Mouse (Mus musculus) CH12.LX (cell line): ENCODE data around the gene Pias1. TPM values are rescaled to one million over a fixed set of nuclear protein-coding genes. Genes with fewer than 3 reads are reported as not detected.

Source experiments
- DNase-seq: peaks from one replicate; pipeline ENCODE4 v3.0.0-alpha.2; 2013; ENCODE audit errors: extremely low read depth
- H3K27ac ChIP-seq: 2 replicates; pipeline ENCODE4 v1.5.1; 2012; ENCODE audit warnings: low read depth, mild to moderate bottlenecking, control low read depth, moderate library complexity; ENCODE audit not compliant: insufficient read depth
- H3K27me3 ChIP-seq: replicated peaks from 2 replicates; pipeline ENCODE3; 2012; ENCODE audit warnings: inconsistent platforms
- H3K36me3 ChIP-seq, 2 experiments: replicated peaks in 1 of 2; 2 replicates each; pipeline versions ENCODE3 to v1.6.1; 2012; ENCODE audit warnings: inconsistent platforms in 1 of 2, low read length in 1 of 2, mild to moderate bottlenecking in 1 of 2, mixed read lengths in 1 of 2, moderate library complexity in 1 of 2; ENCODE audit not compliant: control insufficient read depth in 1 of 2, insufficient read depth in 1 of 2
- H3K4me1 ChIP-seq, 2 experiments: 2 replicates each; pipeline ENCODE4 v1.6.1; 2012; ENCODE audit warnings: inconsistent platforms in 1 of 2, moderate library complexity in 1 of 2; ENCODE audit not compliant: insufficient read depth in 2 of 2, control insufficient read depth in 1 of 2
- H3K4me2 ChIP-seq: 2 replicates; pipeline ENCODE4 v1.6.1; 2012; ENCODE audit warnings: low read depth, mild to moderate bottlenecking, control low read depth; ENCODE audit not compliant: poor library complexity, insufficient read depth, severe bottlenecking
- H3K4me3 ChIP-seq, 3 experiments: fragments of 150-350 bp in 1 of 3; sonication (generic) in 1 of 3; replicated peaks in 1 of 3; 2 replicates each; pipeline versions ENCODE3 to v1.5.1; 2011 to 2012; ENCODE audit warnings: low read depth in 2 of 3, low read length in 2 of 3, mild to moderate bottlenecking in 2 of 3, moderate library complexity in 2 of 3, control low read depth in 1 of 3, improper control_type of control experiment in 1 of 3, inconsistent platforms in 1 of 3, mixed read lengths in 1 of 3; ENCODE audit not compliant: poor library complexity in 1 of 3
- H3K79me2 ChIP-seq: replicated peaks from 2 replicates; pipeline ENCODE4 v1.6.1; 2012; ENCODE audit warnings: mild to moderate bottlenecking, moderate library complexity; ENCODE audit not compliant: control insufficient read depth, poor library complexity, insufficient read depth, severe bottlenecking; ENCODE audit errors: extremely low read depth
- H3K9ac ChIP-seq: 2 replicates; pipeline ENCODE4 v1.6.1; 2012; ENCODE audit warnings: low read depth, mild to moderate bottlenecking, control low read depth, moderate library complexity; ENCODE audit not compliant: insufficient read depth
- H3K9me3 ChIP-seq: replicated peaks from 2 replicates; pipeline ENCODE3; 2012; ENCODE audit warnings: low read length, inconsistent platforms, mixed read lengths
- CHD1 ChIP-seq: IDR thresholded peaks from 2 replicates; pipeline ENCODE4 v1.6.1; 2012; ENCODE audit warnings: low read depth, low read length, improper control_type of control experiment, inconsistent platforms
- CHD2 ChIP-seq: IDR thresholded peaks from 2 replicates; pipeline ENCODE4 v1.6.1; 2011; ENCODE audit warnings: low read length, improper control_type of control experiment
- CTCF ChIP-seq, 2 experiments: IDR thresholded peaks in 1 of 2; conservative IDR thresholded peaks in 1 of 2; 2 replicates each; pipeline ENCODE4 v1.5.1; 2011 to 2012; ENCODE audit warnings: low read depth in 2 of 2, low read length in 2 of 2, improper control_type of control experiment in 1 of 2, inconsistent platforms in 1 of 2, mild to moderate bottlenecking in 1 of 2, moderate library complexity in 1 of 2
- E2F4 ChIP-seq: IDR thresholded peaks from 2 replicates; pipeline ENCODE4 v1.6.1; 2011; ENCODE audit warnings: low read depth, low read length, improper control_type of control experiment; ENCODE audit not compliant: insufficient replicate concordance
- ELF1 ChIP-seq: IDR thresholded peaks from 2 replicates; pipeline ENCODE4 v1.6.1; 2014; ENCODE audit warnings: low read depth, mild to moderate bottlenecking, inconsistent platforms, low read length, improper control_type of control experiment
- EP300 ChIP-seq: IDR thresholded peaks from 2 replicates; pipeline ENCODE4 v1.6.1; 2011; ENCODE audit warnings: low read length, improper control_type of control experiment
- ETS1 ChIP-seq: conservative IDR thresholded peaks from 2 replicates; pipeline ENCODE4 v1.6.1; 2012; ENCODE audit warnings: low read depth, mild to moderate bottlenecking, inconsistent platforms, low read length, improper control_type of control experiment, moderate library complexity
- GABPA ChIP-seq: IDR thresholded peaks from 2 replicates; pipeline ENCODE4 v1.6.1; 2012; ENCODE audit warnings: low read depth, low read length, improper control_type of control experiment, inconsistent platforms; ENCODE audit not compliant: insufficient replicate concordance
- HCFC1 ChIP-seq: IDR thresholded peaks from 2 replicates; pipeline ENCODE4 v1.6.1; 2012; ENCODE audit warnings: low read depth, mild to moderate bottlenecking, inconsistent platforms, low read length, improper control_type of control experiment
- IRF4 ChIP-seq: IDR thresholded peaks from 2 replicates; pipeline ENCODE4 v1.6.1; 2014; ENCODE audit warnings: low read depth, mild to moderate bottlenecking, inconsistent platforms, low read length, improper control_type of control experiment
- JUN ChIP-seq: IDR thresholded peaks from 2 replicates; pipeline ENCODE4 v1.6.1; 2011; ENCODE audit warnings: low read depth, mild to moderate bottlenecking, low read length, improper control_type of control experiment, moderate library complexity; ENCODE audit not compliant: insufficient read depth
- KAT2A ChIP-seq: IDR thresholded peaks from 2 replicates; pipeline ENCODE4 v1.6.1; 2012; ENCODE audit warnings: low read length, improper control_type of control experiment, inconsistent platforms; ENCODE audit not compliant: insufficient replicate concordance
- MAFK ChIP-seq: IDR thresholded peaks from 2 replicates; pipeline ENCODE4 v1.6.1; 2011; ENCODE audit warnings: low read length, improper control_type of control experiment; ENCODE audit not compliant: insufficient replicate concordance
- MAX ChIP-seq: IDR thresholded peaks from 2 replicates; pipeline ENCODE4 v1.6.1; 2011; ENCODE audit warnings: low read length, improper control_type of control experiment
- MAZ ChIP-seq: IDR thresholded peaks from 2 replicates; pipeline ENCODE4 v1.6.1; 2012; ENCODE audit warnings: low read depth, mild to moderate bottlenecking, inconsistent platforms, low read length, improper control_type of control experiment, moderate library complexity
- MEF2A ChIP-seq: IDR thresholded peaks from 2 replicates; pipeline ENCODE4 v1.6.1; 2014; ENCODE audit warnings: low read depth, mild to moderate bottlenecking, inconsistent platforms, low read length, improper control_type of control experiment, borderline replicate concordance
- MXI1 ChIP-seq: IDR thresholded peaks from 2 replicates; pipeline ENCODE4 v1.6.1; 2011; ENCODE audit warnings: mild to moderate bottlenecking, low read depth, low read length, improper control_type of control experiment
- NELFE ChIP-seq: IDR thresholded peaks from 2 replicates; pipeline ENCODE4 v1.6.1; 2011; ENCODE audit warnings: low read depth, low read length, improper control_type of control experiment
- NRF1 ChIP-seq: IDR thresholded peaks from 2 replicates; pipeline ENCODE4 v1.6.1; 2014; ENCODE audit warnings: low read depth, mild to moderate bottlenecking, inconsistent platforms, low read length, improper control_type of control experiment, moderate library complexity
- PAX5 ChIP-seq: IDR thresholded peaks from 2 replicates; pipeline ENCODE4 v1.6.1; 2012; ENCODE audit warnings: low read length, inconsistent platforms, mixed read lengths
- POLR2AphosphoS2 ChIP-seq: IDR thresholded peaks from 2 replicates; pipeline ENCODE4 v1.6.1; 2011; ENCODE audit warnings: low read depth, low read length, improper control_type of control experiment
- RCOR1 ChIP-seq: conservative IDR thresholded peaks from 2 replicates; pipeline ENCODE4 v1.6.1; 2012; ENCODE audit warnings: low read depth, mild to moderate bottlenecking, inconsistent platforms, low read length, improper control_type of control experiment
- USF2 ChIP-seq: conservative IDR thresholded peaks from 2 replicates; pipeline ENCODE4 v1.6.1; 2011; ENCODE audit warnings: low read depth, low read length, improper control_type of control experiment
- ZKSCAN1 ChIP-seq: IDR thresholded peaks from 2 replicates; pipeline ENCODE4 v1.6.1; 2012; ENCODE audit warnings: low read depth, inconsistent platforms, low read length, improper control_type of control experiment, borderline replicate concordance
- ZMIZ1 ChIP-seq: IDR thresholded peaks from 2 replicates; pipeline ENCODE4 v1.6.1; 2012; ENCODE audit warnings: low read depth, mild to moderate bottlenecking, inconsistent platforms, low read length, improper control_type of control experiment
- dilution Hi-C: fragments of 300-500 bp; cut with MboI; formaldehyde crosslinking; loops from 2 replicates; pipeline ENCODE4 v1.14.3; 2020; ENCODE audit warnings: low sequenced_read_pairs; ENCODE audit not compliant: extremely low pct_unique_long_range_greater_than_20kb, extremely low pct_ligation_motif_present
- in situ Hi-C: fragments of 300-500 bp; cut with MboI; formaldehyde crosslinking; loops from 3 replicates; pipeline ENCODE4 v1.14.3; 2019; ENCODE audit warnings: low sequenced_read_pairs, low pct_ligation_motif_present, low pct_unique_long_range_greater_than_20kb, mixed read lengths
- polyA plus RNA-seq: library from polyadenylated mRNA; unstranded; fragments of >175 nt; gene quantifications from 2 replicates; pipeline ENCODE4 v1.2.1, GENCODE M21; 2012; ENCODE audit warnings: low read depth; ENCODE audit not compliant: insufficient read length
- total RNA-seq, 2 experiments: library from RNA; depleted of rRNA; stranded (reverse); fragments of 300-350 nt in 1 of 2; fragments of >200 nt in 1 of 2; gene quantifications; 2 replicates each; pipeline ENCODE4 v1.2.3; 2012 to 2014

Gene Pias1
- total and polyA plus RNA-seq, 3 experiments = 8.0 to 22.7 (median 11.9) TPM

GRCm38 (mm10) chr9:62998561-62998960 is 10.8 kb upstream of the Pias1 start:
- dilution Hi-C loops = no loop called here
- no peaks in the 10 kb centered on the region for H3K79me2 ChIP-seq

DNA sequence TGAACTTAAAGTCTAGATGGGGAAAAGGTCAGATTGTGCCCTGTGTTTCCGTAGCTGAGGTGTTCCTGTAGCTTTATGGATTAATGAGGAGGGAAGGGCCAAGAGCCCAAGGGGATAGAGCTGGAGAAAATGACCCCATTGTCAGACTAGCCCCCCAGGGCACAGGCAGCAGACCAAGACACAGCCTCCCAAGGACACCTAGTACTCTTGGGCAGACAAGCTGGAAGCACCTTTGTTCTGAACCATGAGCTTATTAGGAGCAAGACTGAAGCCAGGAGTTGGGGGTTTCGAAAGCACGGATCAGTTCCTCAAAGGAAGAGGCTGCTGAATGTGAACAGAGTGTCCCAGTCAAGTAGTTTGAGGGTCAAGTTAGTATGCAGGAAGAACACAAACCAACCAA is 9.9 kb upstream of the Pias1 start:
- dilution Hi-C loops = no loop called here
- Histone ChIP-seq H3K36me3 (no peaks in the 10 kb centered on the region), H3K9me3 (no peaks in the 10 kb centered on the region), H3K4me3 (no peak overlapping the region), H3K27me3 (no peaks in the 10 kb centered on the region), H3K27ac (no peak overlapping the region), H3K79me2 (no peaks in the 10 kb centered on the region), H3K9ac (no peak overlapping the region), H3K4me1 (no peaks in the 10 kb centered on the region), H3K4me2 (no peak overlapping the region)
- DNase-seq = no peak
- TF ChIP-seq MEF2A (no peak), POLR2AphosphoS2 (no peak), ETS1 (no peak), EP300 (no peak), MXI1 (no peak), RCOR1 (no peak), MAFK (no peak), MAZ (no peak), IRF4 (no peak), NRF1 (no peak), JUN (no peak), CHD2 (no peak), E2F4 (no peak), HCFC1 (no peak), MAX (no peak), ZMIZ1 (no peak), CHD1 (no peak), PAX5 (no peak), NELFE (no peak), KAT2A (no peak)
- in situ Hi-C loops = no loop called here

More at GRCm38 (mm10) chr9:62998561-62998960, 10.8 kb upstream of the Pias1 start:
- H3K36me3 ChIP-seq = no peaks in the 10 kb centered on the region
- H3K27ac ChIP-seq = no peak overlapping the region
- TF ChIP-seq E2F4 = no peak
- no peak for TF ChIP-seq GABPA
- TF ChIP-seq MXI1 = no peak
- no peak for TF ChIP-seq CHD2
- no peak for TF ChIP-seq IRF4
- TF ChIP-seq HCFC1 = no peak
- no peak for TF ChIP-seq ZKSCAN1
- no peak for TF ChIP-seq MAZ
- TF ChIP-seq EP300 = no peak
- TF ChIP-seq JUN = no peak
- no peak for TF ChIP-seq CTCF (conservative IDR thresholded peaks at IDR 0.05 in 1 of 2, IDR thresholded peaks at IDR 0.05 in 1 of 2; ENCODE audit: low read depth in 2 of 2, low read length in 2 of 2)
- TF ChIP-seq ETS1 = no peak
- TF ChIP-seq USF2 = no peak
- no peak for TF ChIP-seq NRF1
- no peak for TF ChIP-seq ZMIZ1
- no peak for TF ChIP-seq ELF1
- H3K9me3 ChIP-seq = no peaks in the 10 kb centered on the region
- no peak overlapping the region for H3K9ac ChIP-seq
- H3K4me1 ChIP-seq = no peaks in the 10 kb centered on the region
- in situ Hi-C loops = no loop called here
- H3K4me3 ChIP-seq = no peak overlapping the region
- no peak for DNase-seq
- H3K4me2 ChIP-seq = no peak overlapping the region
- H3K27me3 ChIP-seq = no peaks in the 10 kb centered on the region
